Comparison of ENCODE assay signal across 8 mouse cellular contexts in genomic region chr7:116031388-116031717, GRCm38 (mm10). TPM values are rescaled to one million over a fixed set of nuclear protein-coding genes. Genes with fewer than 3 reads are reported as not detected.
DNase-seq lines count a peak whose midpoint lies in the region; ATAC-seq and TF ChIP-seq lines count a peak whose summit lies in the region.

No protein-coding gene starts in this region.

- H3K9ac ChIP-seq in lung, embryonic 14.5 days, result peak overlapping the region; percentile 76
- H3K9ac ChIP-seq in limb, embryonic 11.5 days (ENCODE audit: low read length), result peak overlapping the region; percentile 91
- H3K9ac ChIP-seq in neural tube, embryonic 15.5 days (replicated peaks), result peak overlapping the region; percentile 59

- DNase-seq in lung, embryonic 14.5 days, result peak; percentile 68
- DNase-seq in lung, adult 18-20 months, result no peak
- no peak for DNase-seq in limb, embryonic 11.5 days (ENCODE audit: low spot score)
- no peak for DNase-seq in thymus, adult 2 months
- DNase-seq in adrenal gland, postnatal 14 days, result no peak
- no peak for DNase-seq in right cerebral cortex, postnatal 25 days

- ATAC-seq in lung, embryonic 14.5 days (ENCODE audit: insufficient read depth), result peak; percentile 12; the same call in 1 of the 2 replicates
- ATAC-seq in erythroblast, adult 5-6 weeks (replicated peaks; ENCODE audit: low FRiP score, poor library complexity, severe bottlenecking), result 0 out of 2 replicates have a peak, but pooled peaks have one; percentile 19
- no peak for ATAC-seq in limb, embryonic 11.5 days (ENCODE audit: insufficient number of reproducible peaks, low FRiP score, low TSS enrichment, low read depth)
- no peak for ATAC-seq in neural tube, embryonic 15.5 days (ENCODE audit: low FRiP score)

- peak overlapping the region; percentile 98 for H3K4me2 ChIP-seq in lung, embryonic 14.5 days
- peak overlapping the region; percentile 99 for H3K4me2 ChIP-seq in limb, embryonic 11.5 days (ENCODE audit: low read depth, severe bottlenecking)
- H3K4me2 ChIP-seq in neural tube, embryonic 15.5 days, result peak overlapping the region; percentile 100

- H3K4me3 ChIP-seq in lung, embryonic 14.5 days (ENCODE audit: low read depth, low read length), result peak overlapping the region; percentile 56
- peak overlapping the region; percentile 63 for H3K4me3 ChIP-seq in limb, embryonic 11.5 days (ENCODE audit: low read depth, low read length)
- H3K4me3 ChIP-seq in neural tube, embryonic 15.5 days (replicated peaks), result peak overlapping the region; percentile 57
- no peak overlapping the region for H3K4me3 ChIP-seq in thymus, adult 2 months (ENCODE audit: control insufficient read depth, insufficient read depth, low read length)

- under 1% methylated on average over 14 of the region's 14 CpGs for WGBS in lung, embryonic 14.5 days
- under 1% methylated on average over 14 of the region's 14 CpGs for WGBS in limb, embryonic 11.5 days
- WGBS in neural tube, embryonic 15.5 days, result 2% methylated on average over 14 of the region's 14 CpGs
- WGBS in thymus, adult 2 months, result 6% methylated on average over 14 of the region's 14 CpGs

- peak overlapping the region; percentile 90 for H3K27ac ChIP-seq in lung, embryonic 14.5 days (ENCODE audit: low read depth)
- H3K27ac ChIP-seq in limb, embryonic 11.5 days (replicated peaks; ENCODE audit: low read depth, low read length), result peak overlapping the region; percentile 88
- H3K27ac ChIP-seq in neural tube, embryonic 15.5 days (replicated peaks), result peak overlapping the region; percentile 82
- H3K27ac ChIP-seq in thymus, adult 2 months (ENCODE audit: control insufficient read depth, insufficient read depth, low read length), result no peak overlapping the region

- peaks cover 13% of the 10 kb centered on the region for H3K27me3 ChIP-seq in lung, embryonic 14.5 days (ENCODE audit: insufficient read depth, low read length)
- peaks cover 17% of the 10 kb centered on the region for H3K27me3 ChIP-seq in limb, embryonic 11.5 days (ENCODE audit: control insufficient read depth, insufficient read depth, low read length)
- peaks cover 25% of the 10 kb centered on the region for H3K27me3 ChIP-seq in neural tube, embryonic 15.5 days (replicated peaks)
- peaks cover 34% of the 10 kb centered on the region for H3K27me3 ChIP-seq in thymus, adult 2 months (ENCODE audit: control insufficient read depth, insufficient read depth, low read length)

- H3K9me3 ChIP-seq in lung, embryonic 14.5 days (ENCODE audit: low read depth, low read length), result no peaks in the 10 kb centered on the region
- H3K9me3 ChIP-seq in limb, embryonic 11.5 days (ENCODE audit: control insufficient read depth, low read length), result no peaks in the 10 kb centered on the region
- no peaks in the 10 kb centered on the region for H3K9me3 ChIP-seq in neural tube, embryonic 15.5 days (replicated peaks)

- TF ChIP-seq CTCF in lung, embryonic 14.5 days (IDR thresholded peaks at IDR 0.05; ENCODE audit: low read depth), result no peak
- TF ChIP-seq CTCF in thymus, adult 2 months (IDR thresholded peaks at IDR 0.05; ENCODE audit: borderline replicate concordance, control insufficient read depth, extremely low read depth, insufficient read depth, low read length, poor library complexity), result no peak

- 0 out of 2 replicates have a peak, but pooled peaks cover 7% of the 10 kb centered on the region for H3K4me1 ChIP-seq in lung, embryonic 14.5 days (ENCODE audit: insufficient read depth)
- H3K4me1 ChIP-seq in limb, embryonic 11.5 days (ENCODE audit: control insufficient read depth, insufficient read depth, low read length), result peaks cover 7% of the 10 kb centered on the region
- peaks cover 46% of the 10 kb centered on the region for H3K4me1 ChIP-seq in neural tube, embryonic 15.5 days
- peaks cover 5% of the 10 kb centered on the region for H3K4me1 ChIP-seq in thymus, adult 2 months (replicated peaks; ENCODE audit: control insufficient read depth, insufficient read depth, low read length)

- no peaks in the 10 kb centered on the region for H3K36me3 ChIP-seq in lung, embryonic 14.5 days (ENCODE audit: insufficient read depth)
- H3K36me3 ChIP-seq in limb, embryonic 11.5 days (ENCODE audit: control insufficient read depth, insufficient read depth, low read length), result no peaks in the 10 kb centered on the region
- H3K36me3 ChIP-seq in neural tube, embryonic 15.5 days, result no peaks in the 10 kb centered on the region
- no peaks in the 10 kb centered on the region for H3K36me3 ChIP-seq in thymus, adult 2 months (ENCODE audit: control insufficient read depth, insufficient read depth, low read length)

- TF ChIP-seq POLR2A in thymus, adult 2 months (IDR thresholded peaks at IDR 0.05; ENCODE audit: control insufficient read depth, extremely low read depth, insufficient read depth, low read length, poor library complexity), result no peak

RNA-seq across cellular contexts. Expression of gene Sox6, which starts 7.2 kb away (rescaled TPM):
- 19.1 and 22.0 TPM in 2 replicates for polyA plus RNA-seq in lung, embryonic 14.5 days (2014; fragmentation: Nextera tagmentation; extraction: Ambion mirVana)
- total RNA-seq in erythroblast, adult 5-6 weeks (2015; ENCODE audit: low replicate concordance), result 968 and 1,053 TPM in 2 replicates
- total RNA-seq in erythroblast, adult 5-6 weeks (2017; ENCODE audit: low replicate concordance), result 1,059 and 1,241 TPM in 2 replicates
- polyA plus RNA-seq in limb, embryonic 11.5 days (2014; fragmentation: Nextera tagmentation; extraction: Ambion mirVana), result 45.4 and 58.1 TPM in 2 replicates
- 25.5 and 38.0 TPM in 2 replicates for polyA plus RNA-seq in neural tube, embryonic 15.5 days (2015; fragmentation: Nextera tagmentation; extraction: Ambion mirVana)
- 1.1 and 2.1 TPM in 2 replicates for polyA plus RNA-seq in thymus, adult 2 months (2012; rRNA removed)
- 36.3 and 48.7 TPM in 2 replicates for total RNA-seq in adrenal gland, postnatal 14 days (2021)

RNA-seq across cellular contexts. Expression of gene 1110004F10Rik, which starts 7.8 kb away (rescaled TPM):
- 275 and 286 TPM in 2 replicates for polyA plus RNA-seq in lung, embryonic 14.5 days (2014; fragmentation: Nextera tagmentation; extraction: Ambion mirVana)
- 35.3 and 55.5 TPM in 2 replicates for total RNA-seq in erythroblast, adult 5-6 weeks (2015; ENCODE audit: low replicate concordance)
- total RNA-seq in erythroblast, adult 5-6 weeks (2017; ENCODE audit: low replicate concordance), result 47.5 and 49.9 TPM in 2 replicates
- polyA plus RNA-seq in limb, embryonic 11.5 days (2014; fragmentation: Nextera tagmentation; extraction: Ambion mirVana), result 366 and 382 TPM in 2 replicates
- polyA plus RNA-seq in neural tube, embryonic 15.5 days (2015; fragmentation: Nextera tagmentation; extraction: Ambion mirVana), result 287 and 295 TPM in 2 replicates
- 58.5 and 61.4 TPM in 2 replicates for polyA plus RNA-seq in thymus, adult 2 months (2012; rRNA removed)
- total RNA-seq in adrenal gland, postnatal 14 days (2021), result 102 and 103 TPM in 2 replicates

RNA-seq across cellular contexts. Expression of gene Gm4353, which starts 53.1 kb away (rescaled TPM):
- 1.1 and 1.5 TPM in 2 replicates for polyA plus RNA-seq in lung, embryonic 14.5 days (2014; fragmentation: Nextera tagmentation; extraction: Ambion mirVana)
- not detected in 2 replicates for total RNA-seq in erythroblast, adult 5-6 weeks (2015; ENCODE audit: low replicate concordance)
- total RNA-seq in erythroblast, adult 5-6 weeks (2017; ENCODE audit: low replicate concordance), result 0.77 and 1.1 TPM in 2 replicates
- polyA plus RNA-seq in limb, embryonic 11.5 days (2014; fragmentation: Nextera tagmentation; extraction: Ambion mirVana), result 1.1 and 1.8 TPM in 2 replicates
- 0.89 and 1.7 TPM in 2 replicates for polyA plus RNA-seq in neural tube, embryonic 15.5 days (2015; fragmentation: Nextera tagmentation; extraction: Ambion mirVana)
- polyA plus RNA-seq in thymus, adult 2 months (2012; rRNA removed), result 1.1 and 1.5 TPM in 2 replicates
- 4.2 and 5.1 TPM in 2 replicates for total RNA-seq in adrenal gland, postnatal 14 days (2021)

Comparison
In these comparisons a context has a peak if more than half of its experiments do, and no peak if none do; other contexts are left out.
1. ATAC-seq: peak in lung, embryonic 14.5 days (single experiment) and erythroblast, adult 5-6 weeks (single experiment); none in limb, embryonic 11.5 days (single experiment) and neural tube, embryonic 15.5 days (single experiment).
2. Peak in every context shown above with its lines, with median percentiles within 50 percentile points of each other: H3K4me2 ChIP-seq and H3K9ac ChIP-seq.